Mouse (Mus musculus) spleen, adult 2 months (tissue): ENCODE data around the gene Pde3a.

Source experiments
- CTCF ChIP-seq: fragments of 200-500 bp; IDR thresholded peaks from 2 replicates; pipeline ENCODE4 v1.5.1; 2011; ENCODE audit warnings: mild to moderate bottlenecking, inconsistent platforms; ENCODE audit not compliant: insufficient read depth, insufficient read length, insufficient replicate concordance; ENCODE audit errors: extremely low read depth
- POLR2A ChIP-seq: fragments of 200-500 bp; IDR thresholded peaks from 2 replicates; pipeline ENCODE4 v1.6.1; 2011; ENCODE audit warnings: low read depth, low read length, inconsistent platforms

DNA sequence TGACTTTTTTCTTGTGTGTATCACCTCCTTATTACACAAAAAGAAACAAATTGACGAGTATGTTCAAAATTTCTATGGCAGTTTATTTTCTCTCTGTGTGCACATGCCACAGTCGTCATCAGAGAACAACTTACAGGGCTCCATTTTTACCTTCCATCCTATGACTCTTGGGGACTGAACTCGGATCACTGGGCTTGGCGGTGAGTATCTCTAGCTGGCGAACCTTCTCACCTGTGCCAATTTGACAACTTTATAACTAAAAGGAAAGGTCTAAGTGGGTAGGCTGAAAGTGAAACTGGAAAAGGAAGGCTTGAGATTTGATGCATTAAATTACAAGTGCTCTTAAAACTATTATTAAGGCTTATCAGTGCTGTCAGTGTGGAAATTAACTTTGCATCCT lies 22.1 kb downstream of the Pde3a start:
- no peak for TF ChIP-seq CTCF
- no peak for TF ChIP-seq POLR2A
